Mouse (Mus musculus) embryo, embryonic 11 days (tissue): Measurements from ENCODE around the gene Dhrs1.

Experiments
- DNase-seq: peaks from one replicate; pipeline ENCODE4 v3.0.0-alpha.2; 2015

Dhrs1 gene

GRCm38 (mm10) chr14:55762001-55762821, 16.7 kb upstream of the Dhrs1 start:
- DNase-seq, result peak; percentile 80

- no peak for DNase-seq
Measured at GRCm38 (mm10) chr14:55761163-55761562, 15.7 kb upstream of the Dhrs1 start, which contains the start of gene Ltb4r2. Gene Ltb4r2, plus strand, starts transcription at chr14:55761428.

- DNase-seq, result peak; percentile 84
Measured at GRCm38 (mm10) chr14:55760156-55760555, 14.7 kb upstream of the Dhrs1 start.

- peak; percentile 83 for DNase-seq
Measured at GRCm38 (mm10) chr14:55758363-55758784, 12.9 kb upstream of the Dhrs1 start, which contains the start of gene Cideb. Gene Cideb, minus strand, starts transcription at chr14:55758458.

GRCm38 (mm10) chr14:55757566-55757965, 12.1 kb upstream of the Dhrs1 start:
- DNase-seq, result no peak

GRCm38 (mm10) chr14:55747051-55747847, 1.8 kb upstream of the Dhrs1 start:
- DNase-seq, result no peak

GRCm38 (mm10) chr14:55745861-55746237, 359 bp upstream of the Dhrs1 start:
- no peak for DNase-seq

GRCm38 (mm10) chr14:55743711-55744110, 1.8 kb downstream of the Dhrs1 start:
- peak; percentile 83 for DNase-seq

- DNase-seq, result no peak
Measured at GRCm38 (mm10) chr14:55737086-55737687, 8.3 kb downstream of the Dhrs1 start.

- DNase-seq, result no peak
Measured at GRCm38 (mm10) chr14:55735758-55736157, 9.7 kb downstream of the Dhrs1 start.

- DNase-seq, result no peak
Measured at GRCm38 (mm10) chr14:55735334-55735733, 10.2 kb downstream of the Dhrs1 start.

GRCm38 (mm10) chr14:55734869-55735268, 10.6 kb downstream of the Dhrs1 start:
- DNase-seq, result no peak

GRCm38 (mm10) chr14:55733889-55734288, 11.6 kb downstream of the Dhrs1 start:
- no peak for DNase-seq

- DNase-seq, result no peak
Measured at GRCm38 (mm10) chr14:55730531-55731032, 14.9 kb downstream of the Dhrs1 start.

GRCm38 (mm10) chr14:55730116-55730515, 15.4 kb downstream of the Dhrs1 start:
- DNase-seq, result no peak

GRCm38 (mm10) chr14:55727889-55728685, 17.4 kb downstream of the Dhrs1 start:
- no peak for DNase-seq

GRCm38 (mm10) chr14:55726261-55726660, 19.2 kb downstream of the Dhrs1 start:
- DNase-seq, result no peak

- DNase-seq, result no peak
Measured at GRCm38 (mm10) chr14:55724411-55724871, 21.0 kb downstream of the Dhrs1 start.

GRCm38 (mm10) chr14:55723433-55723832, 22.1 kb downstream of the Dhrs1 start:
- DNase-seq, result no peak

- DNase-seq, result peak; percentile 10
Measured at GRCm38 (mm10) chr14:55722438-55722945, 23.0 kb downstream of the Dhrs1 start.

GRCm38 (mm10) chr14:55721700-55722437, 23.6 kb downstream of the Dhrs1 start, which contains the start of gene Rabggta:
Gene Rabggta, minus strand, starts transcription at chr14:55722263.
- DNase-seq, result peak; percentile 97
